Mouse (Mus musculus) embryo, embryonic 11 days (tissue): Measurements from ENCODE around the gene Gm17349.
"Not testable (repeated sequence)": the region's sequence is repeated elsewhere in the genome, so short reads cannot be mapped to it uniquely, and the experiment has no call there.

Experiments
- DNase-seq: peaks from one replicate; pipeline ENCODE4 v3.0.0-alpha.2; 2015

The Gm17349 gene

DNA sequence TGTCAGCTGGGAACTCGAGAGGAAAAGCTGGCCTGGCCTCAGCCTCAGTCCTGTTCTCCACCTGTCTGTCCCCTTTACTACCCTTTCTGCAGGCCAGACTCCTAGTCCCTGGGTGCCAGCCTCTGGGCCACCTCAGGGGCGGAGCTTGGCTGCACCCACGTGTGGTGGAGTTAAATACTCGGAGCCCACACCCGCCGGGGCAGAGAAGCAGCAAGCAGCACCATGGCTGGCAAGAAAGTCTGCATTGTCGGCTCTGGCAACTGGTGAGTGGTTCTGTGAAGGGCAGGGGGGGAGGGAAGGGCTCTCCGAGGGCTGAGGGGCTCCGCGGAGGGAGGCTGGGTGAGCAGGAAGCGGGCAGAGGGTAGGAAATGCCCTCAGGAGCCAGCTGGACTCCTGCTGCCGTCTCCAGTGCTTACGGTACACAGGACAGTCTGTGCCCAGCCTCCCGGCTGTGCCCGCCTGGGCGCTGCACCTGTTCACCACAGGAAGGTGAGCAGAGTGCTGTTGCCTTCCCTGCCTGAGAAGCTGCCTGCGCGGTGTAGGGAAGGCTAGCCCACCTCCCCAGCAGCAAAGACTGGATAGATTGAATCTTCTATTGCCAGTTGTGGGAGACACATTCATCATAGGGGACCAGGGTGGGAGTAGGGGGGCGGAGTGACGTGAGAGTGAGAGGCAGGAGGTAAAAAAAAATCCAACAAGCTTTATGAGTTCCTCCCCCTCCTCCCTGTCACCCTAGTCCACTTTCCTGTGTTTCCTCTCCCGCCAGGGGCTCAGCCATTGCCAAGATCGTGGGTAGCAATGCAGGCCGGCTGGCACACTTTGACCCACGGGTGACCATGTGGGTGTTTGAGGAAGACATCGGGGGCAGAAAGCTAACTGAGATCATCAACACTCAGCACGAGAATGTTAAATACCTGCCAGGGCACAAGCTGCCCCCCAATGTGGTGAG lies 12.4 kb upstream of the Gm17349 start, which contains the start of gene Gpd1:
Gene Gpd1, plus strand, starts transcription at position 130 of the 949 bp plus-strand sequence.
- no peak for DNase-seq

DNA sequence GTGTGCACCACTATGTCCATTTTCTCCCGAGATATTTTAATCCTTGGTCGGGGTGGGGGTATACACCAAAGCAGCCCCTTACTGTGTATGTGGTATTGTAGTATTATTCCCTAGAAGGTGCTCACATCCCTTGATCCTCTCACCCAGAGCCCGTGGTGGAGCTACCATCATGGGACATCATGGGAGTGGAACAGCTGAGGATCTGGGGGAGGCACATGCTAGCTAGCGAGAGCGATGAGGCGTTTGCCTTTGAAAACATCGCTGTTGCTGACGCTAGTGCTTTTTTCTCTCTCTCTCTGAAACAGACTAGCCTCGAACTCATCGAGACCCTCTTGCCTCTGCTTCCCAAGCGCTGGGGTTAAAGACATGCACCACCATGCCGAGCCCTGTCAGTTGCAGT lies 11.5 kb upstream of the Gm17349 start:
- no peak for DNase-seq

DNA sequence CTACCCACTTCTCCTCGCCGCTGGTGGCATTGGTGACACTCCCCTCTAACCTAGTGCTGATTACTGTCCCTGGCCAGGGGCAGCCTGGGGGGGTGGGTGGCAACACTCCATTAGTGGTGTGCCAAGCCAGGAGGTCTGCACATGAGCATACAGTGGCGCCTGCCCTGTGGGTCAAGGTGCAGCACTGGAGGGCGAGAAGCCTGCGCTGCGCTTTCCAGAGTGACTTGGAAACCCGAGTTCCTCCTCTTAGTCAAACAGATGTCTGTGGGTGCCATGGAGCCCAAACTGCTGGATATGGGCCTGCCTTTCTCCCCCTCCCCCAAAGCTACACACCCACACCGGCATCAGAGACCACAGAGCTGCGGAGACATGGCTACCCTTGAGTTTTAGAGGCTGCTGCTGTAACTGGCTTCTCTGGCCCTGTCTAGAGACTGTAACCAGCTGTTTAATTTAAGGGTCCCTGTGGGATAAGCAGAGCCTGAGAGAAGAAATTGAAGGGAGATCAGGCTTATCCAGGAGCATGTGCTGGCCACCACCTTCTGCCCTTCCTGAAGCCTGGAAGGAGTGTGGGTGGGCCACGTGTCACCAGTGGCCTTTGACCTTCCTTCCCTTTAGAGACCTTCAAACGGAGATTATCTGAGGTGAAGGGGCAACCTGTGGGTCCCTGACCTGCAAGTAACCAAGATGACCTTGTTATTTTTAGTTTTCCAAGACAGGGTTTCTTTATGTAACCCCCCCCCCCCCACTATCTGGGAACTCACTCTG lies 10.9 kb upstream of the Gm17349 start:
- DNase-seq, result no peak

DNA sequence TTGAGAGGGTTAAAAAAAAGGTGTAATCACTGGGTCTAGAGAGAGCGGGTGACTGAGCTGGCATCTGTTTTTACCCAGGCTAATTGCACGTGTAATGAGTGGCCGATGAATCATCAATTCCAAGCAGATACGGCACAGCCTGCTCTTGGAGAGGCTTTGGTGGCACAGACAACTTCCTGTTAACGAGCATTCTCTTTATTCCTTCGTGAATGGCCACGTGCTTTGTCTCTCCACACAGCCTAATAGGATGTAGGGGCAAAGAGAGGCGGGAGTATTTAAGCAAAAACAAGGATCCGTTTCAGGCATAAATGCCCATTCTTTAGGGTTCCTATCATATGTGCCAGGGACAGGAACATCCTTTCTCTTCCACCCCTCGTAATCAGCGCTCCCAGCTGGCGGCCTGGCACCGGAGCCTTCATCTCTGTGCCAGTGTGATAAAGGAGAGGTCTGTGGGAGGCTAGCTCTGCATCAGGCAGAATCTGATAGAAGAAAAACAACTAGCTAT lies 10.1 kb upstream of the Gm17349 start:
- DNase-seq, result no peak

DNA sequence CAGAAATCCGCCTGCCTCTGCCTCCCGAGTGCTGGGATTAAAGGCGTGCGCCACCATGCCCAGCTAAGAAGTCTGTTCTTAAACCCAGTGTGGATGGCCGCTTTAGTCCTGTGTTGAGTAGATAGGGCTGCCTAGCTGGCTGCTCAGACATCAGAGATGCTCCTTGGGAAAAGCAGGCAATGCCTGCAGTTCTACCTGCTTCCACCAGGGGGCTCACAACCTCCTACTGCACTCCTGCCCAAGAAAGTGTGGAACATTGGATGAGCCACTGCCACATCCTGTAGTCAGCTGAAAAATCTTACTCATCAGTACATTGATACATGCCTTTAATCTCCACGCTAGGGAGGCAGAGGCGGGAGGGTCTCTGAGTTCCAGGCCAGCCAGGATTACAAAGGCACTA lies 9.6 kb upstream of the Gm17349 start:
- DNase-seq, result peak; percentile 82

DNA sequence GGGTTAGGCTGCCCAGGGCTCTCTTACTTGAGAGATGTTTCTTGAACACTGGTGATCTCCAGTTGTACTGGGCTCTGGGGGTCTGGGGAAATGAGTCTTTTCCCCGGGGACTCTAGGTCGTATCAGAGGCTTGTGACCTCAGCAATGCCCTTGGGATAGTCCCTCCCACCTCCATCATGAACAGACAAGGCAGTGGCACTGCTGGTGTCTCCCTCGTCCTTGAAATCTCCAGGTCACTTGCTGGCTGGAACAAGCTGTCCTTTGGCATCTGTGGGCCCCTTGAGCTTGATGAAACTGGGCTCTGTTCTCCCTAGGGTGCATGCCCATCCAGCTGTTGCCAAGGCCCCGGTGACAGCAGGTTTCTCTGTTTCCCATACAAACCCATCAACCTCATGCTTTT lies 8.9 kb upstream of the Gm17349 start:
- DNase-seq, result no peak

DNA sequence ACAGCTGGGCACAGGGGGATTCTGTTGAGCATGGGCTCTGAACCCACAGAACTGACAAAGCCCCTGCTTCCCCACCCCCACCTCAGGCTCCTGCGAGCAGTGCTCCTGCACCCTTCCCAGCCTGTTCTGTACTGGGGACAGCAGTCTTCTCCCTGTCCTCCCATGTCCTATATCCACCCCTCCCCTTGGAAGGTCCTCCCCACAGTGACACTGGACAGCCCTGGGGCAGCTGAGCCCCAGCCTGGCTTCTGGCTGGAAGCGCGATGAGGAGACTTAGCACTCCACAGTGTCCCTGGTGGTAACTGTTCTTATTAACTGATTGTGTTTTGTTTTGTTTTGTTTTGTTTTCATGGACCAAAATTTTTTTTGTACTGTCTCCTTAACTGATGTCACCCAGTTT lies 8.3 kb upstream of the Gm17349 start:
- no peak for DNase-seq

DNA sequence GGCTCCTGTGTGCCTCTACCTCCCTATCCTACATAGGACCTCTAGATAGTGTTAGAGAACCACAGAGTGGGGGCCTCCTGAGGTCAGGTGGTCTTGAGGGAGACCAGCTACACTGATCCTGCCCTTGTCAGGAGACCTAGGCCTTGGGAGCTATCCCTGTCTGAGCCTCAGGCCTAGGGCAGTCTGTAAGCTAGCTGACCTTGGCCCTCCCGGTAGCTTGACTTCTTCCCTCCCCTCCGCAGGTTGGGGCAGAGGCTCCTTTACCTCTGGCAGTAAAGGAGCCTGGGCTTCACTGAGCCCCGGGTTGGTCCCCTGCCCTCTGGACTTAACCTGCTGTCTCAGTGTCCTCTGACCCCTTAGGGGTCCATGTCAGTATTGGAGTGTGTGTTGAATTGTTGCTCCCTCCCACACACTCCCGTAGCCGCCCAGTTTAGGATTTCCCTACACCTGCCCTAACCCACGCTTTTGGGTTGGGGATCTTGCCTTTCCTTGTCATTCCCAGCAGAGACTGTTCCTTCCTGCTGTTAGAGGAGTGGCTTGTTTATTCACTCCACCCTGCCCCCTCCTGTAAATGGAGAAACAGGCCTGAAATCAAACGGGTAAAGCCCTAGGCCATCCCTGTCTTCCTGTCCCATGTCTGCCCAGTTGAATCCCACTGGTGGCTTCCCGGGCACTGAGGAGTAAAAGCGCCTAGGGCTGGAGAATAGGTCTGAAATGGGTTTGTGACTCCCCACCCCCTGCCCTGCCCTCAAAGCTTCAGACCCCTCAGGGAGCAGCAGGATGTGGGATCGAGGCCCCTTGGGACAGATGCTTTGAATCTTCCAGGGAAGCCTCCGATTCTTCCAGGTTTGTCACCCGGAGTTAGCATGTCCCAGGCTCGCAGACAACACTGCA lies 7.6 kb upstream of the Gm17349 start:
- no peak for DNase-seq

DNA sequence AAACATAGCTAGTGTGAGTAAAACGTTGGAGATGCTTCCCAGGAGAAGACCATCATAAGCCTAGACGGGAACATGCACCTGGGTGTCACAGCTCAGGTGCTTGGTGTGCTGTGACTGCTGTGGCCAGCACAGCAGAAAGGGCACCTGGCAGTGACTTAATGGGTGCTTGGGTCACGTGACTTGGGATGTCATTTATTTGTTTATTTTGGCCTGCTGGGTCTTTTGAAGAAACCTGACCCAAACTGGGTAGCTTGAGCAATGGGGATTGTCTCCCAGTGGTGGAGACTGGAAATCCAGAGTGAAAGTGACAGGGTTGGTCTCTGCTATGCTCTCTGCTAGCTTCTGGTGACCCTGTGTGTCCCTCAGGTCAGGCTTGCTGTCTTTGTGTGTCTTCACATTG lies 6.2 kb upstream of the Gm17349 start:
- DNase-seq, result no peak

DNA sequence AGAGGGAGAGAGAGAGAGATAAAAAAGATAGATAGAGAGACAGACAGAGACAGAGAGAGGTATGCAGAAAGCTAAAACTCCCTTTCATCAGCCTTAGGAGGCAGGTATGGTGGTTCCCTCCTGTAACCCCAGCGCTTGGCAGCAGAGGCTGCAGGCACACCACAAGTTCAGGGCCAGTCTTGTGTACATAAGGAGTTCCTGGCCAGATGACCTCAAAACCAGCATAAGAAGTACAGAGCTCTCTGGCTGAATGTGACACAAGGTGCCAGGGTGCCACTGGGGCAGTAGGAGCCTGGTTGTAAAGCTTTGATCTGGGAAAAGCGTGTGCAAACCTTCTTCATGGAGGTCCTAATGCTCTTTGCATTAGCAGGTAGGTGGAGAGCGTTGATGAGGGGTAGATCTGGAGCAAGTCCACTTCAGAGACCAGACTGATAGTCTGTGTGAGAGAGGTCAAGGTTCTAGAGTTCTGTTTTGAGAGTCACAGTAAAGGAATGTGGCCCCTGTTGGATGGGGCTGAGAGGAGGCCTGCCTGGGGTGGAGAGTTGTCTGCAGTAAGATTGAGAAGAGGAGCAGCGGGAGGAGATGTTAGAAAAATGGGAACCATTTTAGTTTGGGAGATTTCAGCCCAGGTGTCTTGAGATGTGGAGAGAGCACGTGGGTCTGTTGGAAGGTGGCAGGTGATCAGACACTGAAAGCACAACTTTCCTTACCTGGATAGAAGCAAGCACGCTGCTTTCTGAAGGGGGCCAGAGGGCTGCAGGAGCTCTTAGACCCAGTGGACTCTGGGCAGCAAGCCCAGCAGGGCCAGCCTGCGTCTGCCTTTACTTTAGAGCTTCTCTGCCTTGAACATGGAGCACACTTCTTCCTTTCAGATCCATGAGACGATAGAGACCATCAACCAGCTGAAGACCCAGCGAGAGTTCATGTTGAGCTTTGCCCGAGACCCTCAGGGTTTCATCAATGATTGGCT lies 5.2 kb upstream of the Gm17349 start:
- DNase-seq, result no peak

DNA sequence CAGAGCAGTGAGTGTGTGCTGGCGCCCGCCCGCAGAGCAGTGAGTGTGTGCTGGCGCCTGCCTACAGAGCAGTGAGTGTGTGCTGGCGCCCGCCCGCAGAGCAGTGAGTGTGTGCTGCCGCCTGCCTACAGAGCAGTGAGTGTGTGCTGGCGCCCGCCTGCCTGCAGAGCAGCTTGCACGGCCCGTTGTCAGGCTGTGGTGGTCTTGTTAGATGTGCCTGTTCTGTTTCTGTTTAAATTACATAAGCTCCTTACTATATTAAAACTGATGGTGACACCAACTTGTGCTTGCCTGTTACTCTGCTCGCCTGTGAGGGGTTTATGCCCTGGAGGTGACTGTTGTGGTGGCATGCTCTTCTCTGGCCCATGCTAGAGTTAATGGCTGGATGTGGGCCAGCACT lies 2.9 kb upstream of the Gm17349 start:
- DNase-seq, result no peak

DNA sequence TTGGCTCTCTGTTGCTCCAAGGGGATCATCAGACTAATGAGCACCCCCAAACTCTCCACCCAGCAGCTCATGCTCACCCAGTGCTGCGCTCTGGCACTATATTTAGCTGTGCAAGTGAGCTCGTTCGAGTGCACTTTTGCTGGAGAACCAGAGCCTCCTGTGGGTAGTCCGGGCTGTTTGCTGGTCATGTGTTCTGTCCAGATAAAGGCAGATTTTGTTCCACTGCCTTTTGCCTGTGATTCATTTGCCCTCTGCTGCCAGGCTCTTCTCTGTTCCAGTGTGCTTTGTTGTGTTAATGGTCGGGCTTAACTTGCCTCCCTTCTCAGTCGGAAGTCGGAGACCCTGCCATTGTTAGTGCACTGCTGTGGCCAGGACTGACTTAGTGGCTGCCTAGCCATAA lies 409 bp downstream of the Gm17349 start:
- DNase-seq, result no peak

DNA sequence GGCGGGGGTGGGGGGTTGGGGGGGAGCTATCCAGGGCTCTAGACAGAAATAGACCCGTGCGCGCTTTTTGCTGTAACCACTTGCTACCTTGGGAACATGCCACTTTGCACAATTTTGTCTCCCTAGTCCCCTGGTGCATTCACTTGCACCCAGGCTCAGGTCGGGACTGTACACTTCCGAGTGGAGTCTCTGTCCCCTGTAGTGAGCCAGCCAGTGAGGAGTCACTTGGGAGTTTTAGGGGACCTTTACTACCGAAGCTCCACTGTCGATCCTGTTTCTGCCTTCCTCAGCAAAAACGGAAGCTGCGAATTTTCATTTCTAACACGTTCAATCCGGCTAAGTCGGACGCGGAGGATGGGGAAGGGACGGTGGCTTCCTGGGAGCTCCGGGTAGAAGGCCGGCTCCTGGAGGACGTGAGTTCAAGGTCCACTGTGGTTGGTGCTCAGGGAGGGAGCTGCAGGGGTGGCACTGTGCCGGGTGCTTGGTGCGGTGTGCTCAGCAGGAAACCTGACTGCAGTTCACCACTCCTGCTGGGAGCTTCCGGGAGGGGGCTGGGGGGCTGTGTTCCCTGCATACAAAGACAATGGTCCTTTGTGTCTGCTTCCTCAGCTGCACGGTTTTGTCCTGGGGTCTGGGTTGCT lies 1.1 kb downstream of the Gm17349 start:
- DNase-seq, result no peak

DNA sequence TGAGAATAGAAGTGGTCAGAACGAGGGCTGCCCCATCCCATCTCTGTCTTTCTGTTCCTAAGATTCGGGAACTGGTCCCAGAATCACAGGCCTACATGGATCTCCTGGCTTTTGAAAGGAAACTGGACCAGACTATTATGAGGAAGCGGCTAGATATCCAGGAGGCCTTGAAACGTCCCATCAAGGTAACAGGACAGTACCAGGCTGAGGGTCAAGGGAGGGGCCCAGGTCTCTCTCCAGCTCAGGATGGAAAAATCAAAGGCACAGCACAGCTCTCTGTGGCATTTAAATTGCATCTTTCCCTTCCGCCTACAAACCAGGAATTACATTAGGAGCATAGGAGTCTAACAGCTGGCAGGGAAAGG lies 1.6 kb downstream of the Gm17349 start:
- no peak for DNase-seq

DNA sequence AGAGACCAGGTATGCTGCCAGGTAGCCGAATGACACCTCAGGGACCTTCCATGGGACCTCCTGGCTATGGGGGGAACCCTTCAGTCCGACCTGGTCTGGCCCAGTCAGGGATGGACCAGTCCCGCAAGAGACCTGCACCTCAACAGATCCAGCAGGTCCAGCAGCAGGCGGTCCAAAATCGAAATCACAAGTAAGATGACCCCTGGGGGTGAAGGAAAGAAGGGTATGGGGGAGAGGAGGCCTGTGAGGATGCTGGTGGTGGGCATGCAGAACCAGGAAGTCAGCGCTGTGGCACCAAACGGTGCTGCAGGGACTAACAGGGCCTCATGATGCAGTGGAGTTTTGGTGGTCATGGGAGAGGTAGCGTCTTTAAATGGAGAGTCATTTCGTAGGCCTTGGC lies 2.2 kb downstream of the Gm17349 start:
- no peak for DNase-seq

DNA sequence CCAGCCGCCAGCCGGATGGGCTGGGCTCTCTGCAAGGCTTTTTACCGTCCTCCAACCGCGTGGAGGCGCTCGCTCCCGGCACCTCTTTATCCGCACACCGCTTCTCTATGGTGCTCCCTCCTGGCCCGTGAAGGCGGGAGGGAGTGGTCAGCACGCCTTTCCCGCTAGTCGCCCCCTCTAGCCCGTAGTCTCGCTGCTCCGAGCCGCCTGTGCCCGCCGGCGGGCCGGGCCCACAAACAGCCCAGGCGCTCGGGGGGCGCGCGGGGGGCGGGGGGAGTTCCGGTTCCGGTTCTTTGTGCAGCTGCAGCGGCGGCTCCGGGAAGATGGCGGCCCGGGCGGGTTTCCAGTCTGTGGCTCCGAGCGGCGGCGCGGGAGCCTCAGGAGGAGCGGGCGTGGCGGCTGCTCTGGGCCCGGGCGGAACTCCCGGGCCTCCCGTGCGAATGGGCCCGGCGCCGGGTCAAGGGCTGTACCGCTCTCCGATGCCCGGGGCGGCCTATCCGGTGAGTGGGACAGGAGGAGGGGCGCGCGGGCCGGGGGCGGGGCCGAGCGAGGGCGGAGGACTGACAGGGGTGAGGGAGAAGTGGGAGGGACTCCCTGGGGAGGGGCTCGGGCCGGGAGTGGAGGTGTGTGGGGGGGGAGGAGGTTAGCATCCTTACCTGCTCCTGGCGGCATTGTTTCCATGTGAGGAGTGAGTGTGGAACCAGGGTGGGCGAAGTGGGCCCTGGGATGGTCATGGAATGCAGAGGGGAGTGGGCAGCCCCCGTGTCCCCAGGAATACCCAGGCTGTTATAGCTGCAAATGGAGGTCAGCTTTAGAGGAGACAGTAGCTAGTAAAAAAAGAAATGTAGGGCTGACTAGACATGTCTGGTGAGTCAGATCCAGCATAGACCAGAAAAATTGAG lies 3.0 kb downstream of the Gm17349 start, which contains the start of gene Smarcd1:
Gene Smarcd1, plus strand, starts transcription at position 131 of the 902 bp plus-strand sequence.
- peak; percentile 98 for DNase-seq

DNA sequence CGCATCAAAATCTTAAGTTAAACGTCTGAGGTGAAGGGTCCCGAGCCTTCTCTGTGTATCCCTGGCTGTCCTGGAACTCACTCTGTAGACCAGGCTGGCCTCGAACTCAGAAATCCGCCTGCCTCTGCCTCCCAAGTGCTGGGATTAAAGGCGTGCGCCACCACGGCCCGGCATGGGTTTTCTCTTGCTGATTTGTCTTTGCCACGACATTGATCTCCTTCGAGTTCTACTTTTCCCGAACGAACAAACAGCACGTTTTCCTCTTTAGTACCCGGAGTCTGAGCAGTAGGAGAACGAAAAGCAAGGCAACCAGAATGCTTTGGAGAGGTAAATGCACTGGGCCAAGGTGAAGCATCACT lies 3.7 kb downstream of the Gm17349 start:
- DNase-seq, result not testable (repeated sequence)

DNA sequence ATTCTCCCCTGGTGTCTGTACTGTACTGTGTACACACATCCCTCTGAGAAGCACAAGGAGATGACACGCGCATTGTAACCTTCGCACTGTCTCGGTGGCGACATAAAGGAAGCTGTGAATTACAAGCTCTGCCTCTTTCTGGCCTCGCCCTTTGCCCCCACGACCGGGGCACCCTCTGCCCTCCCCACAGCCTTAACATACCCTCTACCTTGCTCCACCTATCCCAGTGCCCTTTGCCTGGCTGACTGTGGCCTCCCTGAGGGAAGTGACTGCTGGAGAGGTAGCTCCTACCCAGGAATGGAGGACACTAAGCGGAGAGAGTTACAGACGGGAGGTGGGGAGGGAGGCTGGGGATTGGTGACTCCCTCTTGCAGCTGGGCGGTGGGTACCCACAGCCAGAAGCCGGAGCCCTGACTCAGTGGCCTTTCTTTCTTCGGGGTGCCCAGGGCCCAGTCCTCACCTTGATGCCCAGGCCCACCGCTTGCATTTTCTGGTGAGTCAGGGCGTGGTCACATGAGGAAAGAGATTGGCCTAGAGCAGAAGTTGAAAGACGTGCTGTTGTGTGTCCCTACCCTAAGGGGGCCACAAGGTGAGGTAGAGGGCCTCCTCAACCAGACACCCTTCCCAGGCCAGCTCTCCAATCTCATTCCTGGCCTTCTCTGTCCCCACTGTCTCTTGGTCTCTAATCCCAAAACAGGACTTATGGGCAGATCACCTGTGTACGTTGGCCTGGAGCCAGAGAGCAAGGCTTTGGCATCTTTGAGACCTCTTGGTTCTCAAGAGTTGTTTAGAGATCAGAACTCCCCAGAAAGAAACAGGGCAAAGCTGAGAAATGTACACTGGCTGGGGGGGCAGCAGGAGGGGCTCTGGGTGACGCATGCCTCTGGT lies 4.8 kb downstream of the Gm17349 start:
- no peak for DNase-seq

DNA sequence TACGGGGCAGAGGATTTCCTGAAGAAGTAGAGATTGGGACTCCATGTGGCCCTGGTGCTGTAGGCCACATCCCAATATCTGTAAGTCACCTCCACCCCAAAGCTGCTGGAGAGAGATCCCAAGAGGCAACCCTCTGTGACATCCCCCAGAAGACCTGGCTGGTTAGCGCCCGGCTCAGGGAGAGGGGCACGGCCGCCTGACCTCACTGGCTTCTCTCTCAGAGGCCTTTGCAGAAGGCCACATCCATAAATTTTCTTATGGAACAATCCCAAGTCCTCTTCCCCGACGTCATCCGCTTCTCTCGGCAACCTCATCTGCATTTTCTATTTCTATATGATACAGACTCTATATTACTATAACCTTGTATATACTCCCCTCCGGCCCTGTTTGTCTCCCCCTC lies 5.6 kb downstream of the Gm17349 start:
- DNase-seq, result no peak
